Mouse (Mus musculus) left cerebral cortex, postnatal 25 days (tissue): ENCODE measurements around the gene Sdc4. TPM values are rescaled to one million over a fixed set of nuclear protein-coding genes. Genes with fewer than 3 reads are reported as not detected.
A peak's percentile ranks its signal among the peaks of the same experiment; 100 is the strongest.

ENCODE experiments used
- DNase-seq, 2 experiments: peaks; one replicate each; pipeline ENCODE4 v3.0.0; 2022; ENCODE audit warnings: low spot score in 2 of 2, mixed read lengths in 1 of 2
- intact Hi-C: fragments of 180-260 bp; cut with DNase I; formaldehyde crosslinking; loops from one replicate; pipeline ENCODE4 v1.15.1; 2025
- total RNA-seq, 2 experiments: library from RNA; stranded (reverse); gene quantifications; 2 replicates each; pipeline ENCODE4 v1.2.3; 2021

The Sdc4 gene
- total RNA-seq, 2 experiments from 2014 or later = 86.7 to 90.7 TPM

GRCm38 (mm10) chr2:164435216-164436090, 8.2 kb downstream of the Sdc4 start:
- intact Hi-C loops = no loop called here

GRCm38 (mm10) chr2:164434681-164435080, 9.0 kb downstream of the Sdc4 start:
- DNase-seq = no peak

More at GRCm38 (mm10) chr2:164435216-164436090, 8.2 kb downstream of the Sdc4 start:
- no peak for DNase-seq

GRCm38 (mm10) chr2:164433278-164433895, 10.3 kb downstream of the Sdc4 start:
- no peak for DNase-seq
- intact Hi-C loops = no loop called here

More at GRCm38 (mm10) chr2:164434681-164435080, 9.0 kb downstream of the Sdc4 start:
- intact Hi-C loops = no loop called here

- intact Hi-C loops = no loop called here
Measured at GRCm38 (mm10) chr2:164432541-164433191, 11.0 kb downstream of the Sdc4 start.

GRCm38 (mm10) chr2:164431676-164432465, 11.8 kb downstream of the Sdc4 start:
- intact Hi-C loops = no loop called here
- no peak for DNase-seq

More at GRCm38 (mm10) chr2:164432541-164433191, 11.0 kb downstream of the Sdc4 start:
- DNase-seq = no peak

GRCm38 (mm10) chr2:164430697-164431096, 13.0 kb downstream of the Sdc4 start:
- intact Hi-C loops = no loop called here
- no peak for DNase-seq

GRCm38 (mm10) chr2:164429881-164430615, 13.6 kb downstream of the Sdc4 start:
- no peak for DNase-seq
- intact Hi-C loops = no loop called here

GRCm38 (mm10) chr2:164428451-164428850, 15.2 kb downstream of the Sdc4 start:
- intact Hi-C loops = no loop called here
- DNase-seq = no peak

- no peak for DNase-seq
- intact Hi-C loops = no loop called here
Measured at GRCm38 (mm10) chr2:164426952-164427351, 16.7 kb downstream of the Sdc4 start.

- DNase-seq = peak in 1 of 2 experiments; percentile 15
- intact Hi-C loops = no loop called here
Measured at GRCm38 (mm10) chr2:164426121-164426520, 17.6 kb downstream of the Sdc4 start.

GRCm38 (mm10) chr2:164425401-164425800, 18.3 kb downstream of the Sdc4 start:
- DNase-seq = no peak
- intact Hi-C loops = no loop called here

- no peak for DNase-seq
- intact Hi-C loops = no loop called here
Measured at GRCm38 (mm10) chr2:164424406-164424805, 19.3 kb downstream of the Sdc4 start.

GRCm38 (mm10) chr2:164423464-164423863, 20.2 kb downstream of the Sdc4 start:
- intact Hi-C loops = no loop called here

GRCm38 (mm10) chr2:164422675-164423393, 20.9 kb downstream of the Sdc4 start:
- DNase-seq = no peak
- intact Hi-C loops = no loop called here

More at GRCm38 (mm10) chr2:164423464-164423863, 20.2 kb downstream of the Sdc4 start:
- DNase-seq = peak in 1 of 2 experiments; percentile 37

- intact Hi-C loops = no loop called here
- no peak for DNase-seq
Measured at GRCm38 (mm10) chr2:164421979-164422378, 21.7 kb downstream of the Sdc4 start.

GRCm38 (mm10) chr2:164421306-164421705, 22.4 kb downstream of the Sdc4 start:
- DNase-seq = no peak
- intact Hi-C loops = no loop called here

- intact Hi-C loops = loop anchor here (5.0 kb wide), 2 partner anchors 113 to 308 kb away; no protein-coding TSS in a partner anchor
- DNase-seq = no peak
Measured at GRCm38 (mm10) chr2:164419489-164419888, 24.2 kb downstream of the Sdc4 start.

- intact Hi-C loops = loop anchor here (5.0 kb wide), 2 partner anchors 114 to 309 kb away; no protein-coding TSS in a partner anchor
- no peak for DNase-seq
Measured at GRCm38 (mm10) chr2:164418308-164418875, 25.3 kb downstream of the Sdc4 start.
